Mouse (Mus musculus) frontal cortex, adult (tissue): Measurements from ENCODE around the gene Olfr968.

Source experiments
- ATAC-seq: cut with Nextera tagmentation; 2 replicates; pipeline ENCODE4 v1.9.2; 2017; ENCODE audit warnings: mild to moderate bottlenecking, moderate library complexity, mixed read lengths; ENCODE audit not compliant: low TSS enrichment

The Olfr968 gene

DNA sequence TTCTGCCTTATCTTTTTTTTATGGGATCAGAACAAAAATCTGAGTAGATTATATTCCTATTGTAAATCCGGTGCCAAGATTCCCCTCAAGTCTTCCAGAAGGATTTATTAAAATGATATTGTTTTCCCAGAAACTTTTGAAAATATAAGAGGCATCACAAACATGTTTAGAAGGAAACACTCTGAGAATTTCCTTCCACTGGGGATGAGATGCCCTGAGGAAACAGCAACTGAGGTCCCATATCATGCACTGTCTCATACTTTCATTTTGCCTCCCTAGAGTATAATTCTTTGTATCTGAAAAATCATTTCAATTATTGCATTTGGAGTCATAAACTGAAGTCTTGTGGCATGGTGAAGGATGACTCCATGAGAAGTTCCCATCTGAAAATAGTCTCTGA, at the start of gene Olfr968:
Gene Olfr968 (minus strand): TSS at position 101 of the 400 bp plus-strand sequence.
- no peak for ATAC-seq

DNA sequence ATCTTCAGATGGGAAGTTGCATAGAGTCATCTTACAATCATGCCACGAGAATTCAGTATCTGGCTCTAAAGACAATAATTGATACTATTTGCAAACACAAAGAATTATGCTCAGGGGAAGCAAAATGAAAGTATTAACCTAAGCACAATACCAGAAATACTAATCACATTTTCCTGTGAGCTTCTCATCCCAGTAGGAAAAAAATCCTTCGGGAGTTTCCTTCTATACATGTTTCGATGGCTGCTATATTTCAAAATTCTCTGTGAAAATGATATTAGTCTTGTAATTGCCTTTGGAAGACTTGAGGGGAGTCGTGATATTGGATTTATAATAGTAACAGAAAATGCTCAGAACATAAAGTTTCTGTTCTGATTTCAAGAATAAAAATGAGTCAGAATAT, 25.5 kb upstream of the Olfr968 start, which contains the start of gene Olfr970:
Gene Olfr970 (plus strand): TSS at position 301 of the 400 bp plus-strand sequence.
- no peak for ATAC-seq

DNA sequence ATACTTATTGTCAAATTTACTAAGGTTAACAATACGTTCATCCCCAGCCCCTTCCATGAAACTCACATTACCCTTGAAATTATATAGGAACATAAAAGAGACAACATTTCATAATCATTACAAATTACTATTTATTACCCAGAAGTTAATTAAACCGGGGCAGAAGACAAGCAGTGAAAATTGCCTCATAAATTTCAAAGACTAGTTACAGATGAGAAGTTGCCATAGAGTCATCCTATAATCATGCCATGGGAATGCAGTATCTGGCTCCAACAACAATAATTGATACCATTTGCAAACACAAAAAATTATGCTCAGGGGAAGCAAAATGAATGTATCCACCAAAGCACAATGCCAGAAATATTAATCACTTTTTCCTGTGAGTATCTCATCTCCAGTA, 7.5 kb upstream of the Olfr968 start, which contains the start of gene Olfr969:
Gene Olfr969 (plus strand): TSS at position 388 of the 400 bp plus-strand sequence.
- no peak for ATAC-seq

DNA sequence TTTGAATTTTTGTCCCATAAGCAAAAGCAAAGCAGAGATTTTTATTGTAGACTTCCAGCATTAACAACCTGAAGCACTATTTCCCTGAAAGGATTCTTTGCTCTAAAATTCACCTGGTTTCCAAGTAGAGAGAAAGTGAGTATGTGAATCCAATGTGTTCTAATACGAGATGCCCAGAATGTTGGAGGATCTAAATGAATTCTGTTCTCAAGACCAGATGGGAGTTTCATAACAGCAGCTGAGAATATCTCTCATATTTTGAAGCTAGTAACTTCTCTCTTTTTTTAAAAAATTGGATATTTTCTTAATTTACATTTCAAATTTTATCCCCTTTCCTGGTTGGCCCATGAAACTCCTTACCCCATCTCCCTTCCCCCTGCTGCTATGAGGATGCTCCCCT, 36.6 kb downstream of the Olfr968 start:
- ATAC-seq, result peak; percentile 97

DNA sequence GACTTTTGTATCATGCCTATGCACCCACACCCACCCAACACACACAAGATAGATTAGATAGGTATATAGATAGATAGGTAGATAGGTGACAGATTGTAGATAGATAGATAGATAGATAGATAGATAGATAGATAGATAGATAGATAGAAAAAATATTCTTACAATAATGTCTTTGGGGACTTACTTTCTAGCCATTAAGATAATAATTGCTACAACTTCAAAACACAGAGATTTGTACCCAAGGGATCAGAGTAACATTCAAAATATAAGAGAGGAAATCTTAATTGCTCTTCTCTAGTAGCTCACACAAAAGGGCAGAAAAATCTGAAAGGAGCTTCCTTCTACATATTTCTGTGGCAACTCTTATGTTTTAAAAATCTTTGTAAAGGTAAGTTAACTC, 37.1 kb downstream of the Olfr968 start, which contains the start of gene Olfr967:
Gene Olfr967 (plus strand): TSS at position 301 of the 400 bp plus-strand sequence.
- ATAC-seq, result no peak

DNA sequence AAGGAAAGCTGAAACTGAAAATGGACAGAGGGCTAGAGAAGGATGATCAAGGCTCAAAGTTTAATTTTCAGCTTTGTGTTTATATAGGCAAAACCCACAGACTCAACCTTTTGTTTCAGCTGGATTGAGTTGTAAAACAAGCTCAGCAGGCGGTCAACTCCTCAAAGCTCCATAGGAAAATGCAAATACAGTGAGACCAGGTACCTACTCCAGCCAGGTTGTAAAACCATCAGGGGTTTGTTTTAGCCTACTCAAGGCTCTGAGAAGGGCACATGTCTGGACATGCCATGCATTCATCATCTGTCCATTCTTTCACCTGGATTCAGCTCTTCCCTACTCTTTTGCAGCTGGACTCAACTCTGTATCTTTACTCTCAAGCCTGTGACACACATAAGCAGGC, 42.3 kb downstream of the Olfr968 start:
- no peak for ATAC-seq

DNA sequence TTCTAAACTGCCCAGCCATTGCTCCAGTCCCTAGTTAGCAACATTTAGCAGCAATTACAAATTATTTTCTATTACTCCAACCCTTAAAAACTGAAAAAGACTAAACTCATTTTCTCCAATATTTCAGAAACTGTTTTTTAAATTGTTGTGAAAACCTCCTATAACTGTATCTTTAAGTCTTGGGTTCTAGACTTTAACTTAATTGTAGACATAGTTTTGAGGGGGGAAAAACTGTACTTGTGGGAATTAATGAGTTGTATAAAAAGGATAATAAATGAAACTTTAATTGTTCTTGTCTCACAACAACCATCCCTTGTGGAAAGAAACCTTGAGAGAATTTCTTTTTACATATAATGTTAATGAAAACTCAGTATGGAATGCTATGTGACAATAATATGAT, 52.4 kb downstream of the Olfr968 start, which contains the start of gene Olfr150:
Gene Olfr150 (plus strand): TSS at position 301 of the 400 bp plus-strand sequence.
- ATAC-seq, result no peak
